Mouse (Mus musculus) WW6 (cell line): ENCODE data around the gene Grb10.
A peak's percentile ranks its signal among the peaks of the same experiment; 100 is the strongest.

Experiments
- DNase-seq: peaks from one replicate; pipeline ENCODE4 v3.0.0-alpha.2; 2013; ENCODE audit warnings: low read depth, low spot score

The Grb10 gene

DNA sequence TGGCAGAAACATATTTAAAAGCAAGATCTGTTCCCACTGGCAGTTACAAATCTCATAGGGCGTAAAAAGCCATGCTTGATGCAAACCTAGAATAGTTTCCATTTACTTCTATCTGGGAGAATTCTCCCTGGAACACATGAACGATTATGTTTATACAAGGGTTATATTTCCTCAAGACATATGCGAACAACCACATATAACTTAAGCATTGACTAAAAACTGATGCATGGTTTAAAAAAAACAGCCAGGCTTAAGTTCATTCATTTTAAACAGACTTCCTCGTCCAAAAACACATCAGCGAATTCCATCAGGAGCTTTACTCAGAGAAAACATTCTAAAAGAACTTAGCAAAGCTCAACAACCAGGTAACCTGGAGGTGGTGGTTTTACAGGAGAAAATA is 90.6 kb downstream of the Grb10 start:
- no peak for DNase-seq

DNA sequence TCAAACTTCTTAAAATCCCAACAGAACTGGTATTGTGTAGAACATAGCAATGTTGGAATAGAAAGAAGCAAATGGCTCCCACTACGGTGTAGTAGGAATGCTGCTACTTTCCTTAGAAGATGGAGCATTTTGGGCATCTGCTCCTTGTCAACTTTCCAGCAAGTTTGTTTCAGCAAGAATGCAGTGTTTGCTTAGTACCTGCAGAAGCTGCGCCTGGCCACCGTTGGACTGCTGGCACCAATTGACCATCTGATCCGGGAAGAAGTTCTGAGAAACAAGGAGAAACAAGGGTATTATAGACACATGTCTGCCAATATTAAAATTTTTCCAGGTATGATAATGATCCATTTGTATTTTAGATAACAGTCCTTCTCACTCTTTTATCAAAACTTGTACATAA is 92.7 kb downstream of the Grb10 start:
- DNase-seq = no peak

DNA sequence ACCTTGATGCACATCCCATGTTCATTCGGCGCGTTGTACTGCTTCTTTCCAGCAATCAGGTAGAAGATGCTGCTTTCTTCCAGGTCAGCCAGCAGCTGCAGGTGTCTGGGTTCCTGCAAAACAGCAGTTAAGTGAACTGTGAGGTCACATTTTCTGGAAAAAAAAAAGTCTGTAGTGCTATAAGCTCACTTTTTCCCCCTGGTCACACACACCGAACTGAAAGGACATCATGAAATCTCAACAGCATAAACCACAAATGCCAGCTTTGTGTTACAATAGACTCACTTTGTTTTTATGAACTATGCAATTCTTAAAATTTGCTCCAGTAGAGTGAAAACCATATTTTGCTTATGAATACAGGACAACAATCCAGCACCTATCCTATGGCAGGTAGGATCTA is 93.7 kb downstream of the Grb10 start:
- no peak for DNase-seq

DNA sequence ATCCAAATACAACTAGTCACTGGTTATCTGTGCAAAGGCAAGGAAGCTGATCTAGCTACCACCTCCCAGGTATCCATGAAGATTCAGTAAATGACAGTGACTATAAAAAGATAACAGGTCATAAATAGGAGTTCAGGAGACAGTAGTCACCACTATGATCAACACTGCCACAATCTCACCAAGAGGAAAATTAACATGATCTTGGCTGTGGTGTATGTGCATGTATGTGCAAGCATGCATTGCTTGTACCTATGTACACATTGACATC is 94.5 kb downstream of the Grb10 start:
- DNase-seq = no peak

DNA sequence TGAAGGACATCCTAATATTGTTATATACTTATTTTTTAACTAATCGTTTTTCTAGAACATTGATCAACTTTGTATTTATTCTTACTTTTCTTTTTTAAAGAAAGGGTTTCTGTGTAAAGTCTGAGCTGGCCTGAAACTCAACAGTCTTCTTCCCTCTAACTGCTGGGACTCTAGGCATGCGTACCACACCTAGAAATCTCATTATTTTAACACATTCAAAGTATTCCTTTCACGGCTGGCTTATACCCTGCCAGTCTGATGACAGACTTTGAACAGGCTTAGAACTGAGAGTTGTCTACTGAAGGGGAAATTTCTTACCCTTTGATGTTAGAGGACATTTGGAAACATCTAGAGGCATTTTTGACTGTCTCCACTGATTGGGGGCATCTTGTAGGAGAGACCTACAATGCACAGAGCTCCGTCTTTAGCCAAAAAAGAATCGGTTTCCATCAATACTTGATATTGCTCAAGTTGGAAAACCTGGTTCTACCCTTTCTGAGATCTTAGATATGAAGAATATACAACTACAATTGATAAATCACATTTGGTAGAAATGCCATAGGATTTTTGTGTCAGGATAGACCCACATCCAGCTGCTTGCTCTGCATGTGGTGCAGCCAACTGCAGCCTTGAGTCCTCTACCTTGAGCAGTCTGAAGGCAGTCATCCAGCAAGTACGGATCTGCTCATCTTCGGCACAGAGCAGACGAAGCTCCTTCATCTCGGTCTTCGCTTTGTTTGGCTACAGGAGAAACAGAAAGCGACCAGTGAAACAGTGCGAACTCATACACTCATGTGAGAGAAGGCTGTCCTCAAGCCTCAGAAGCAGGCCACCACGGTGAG is 95.0 kb downstream of the Grb10 start:
- DNase-seq = no peak

DNA sequence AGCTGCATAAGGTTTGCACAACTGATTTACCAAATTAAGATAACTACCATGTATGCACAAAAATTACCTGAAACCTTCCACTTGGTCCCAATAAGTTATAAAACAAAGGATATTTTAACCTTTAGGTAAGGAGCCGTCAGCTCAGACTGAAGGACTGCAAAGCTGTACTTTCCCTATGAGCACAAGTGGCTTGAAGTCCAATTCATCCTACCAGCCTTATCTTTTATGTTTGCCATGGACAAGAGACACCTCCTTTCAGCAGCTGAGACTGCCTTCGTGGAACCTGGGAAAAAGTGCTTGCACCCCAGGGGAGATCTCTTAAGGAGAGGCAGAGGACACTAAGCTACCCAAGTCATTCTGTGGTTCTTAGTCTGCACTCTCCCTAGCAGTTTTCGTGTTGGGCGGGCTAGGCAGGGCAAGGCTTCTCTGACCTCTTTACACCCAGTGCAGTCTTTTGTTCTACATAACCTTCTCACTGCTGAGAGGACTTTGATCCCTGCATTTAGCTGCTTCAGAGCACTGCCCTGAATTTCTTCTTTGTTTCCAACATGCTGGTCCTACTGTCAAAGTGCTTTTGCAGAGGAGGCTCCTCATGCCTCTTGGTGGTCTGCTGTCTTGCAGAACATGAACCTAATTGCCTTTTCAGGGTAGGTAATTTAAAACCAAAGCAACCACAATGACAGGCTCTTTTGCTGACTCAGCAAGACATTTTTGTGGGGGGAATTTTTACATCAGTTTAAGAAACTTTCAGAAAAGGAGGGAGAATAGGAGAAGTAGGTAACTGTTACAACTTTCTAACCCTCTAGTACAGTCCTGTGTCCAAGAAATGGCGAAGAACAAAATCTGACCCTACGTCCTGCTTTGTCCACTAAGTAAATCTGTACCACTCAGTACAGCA is 95.9 kb downstream of the Grb10 start:
- peak; percentile 55 for DNase-seq

DNA sequence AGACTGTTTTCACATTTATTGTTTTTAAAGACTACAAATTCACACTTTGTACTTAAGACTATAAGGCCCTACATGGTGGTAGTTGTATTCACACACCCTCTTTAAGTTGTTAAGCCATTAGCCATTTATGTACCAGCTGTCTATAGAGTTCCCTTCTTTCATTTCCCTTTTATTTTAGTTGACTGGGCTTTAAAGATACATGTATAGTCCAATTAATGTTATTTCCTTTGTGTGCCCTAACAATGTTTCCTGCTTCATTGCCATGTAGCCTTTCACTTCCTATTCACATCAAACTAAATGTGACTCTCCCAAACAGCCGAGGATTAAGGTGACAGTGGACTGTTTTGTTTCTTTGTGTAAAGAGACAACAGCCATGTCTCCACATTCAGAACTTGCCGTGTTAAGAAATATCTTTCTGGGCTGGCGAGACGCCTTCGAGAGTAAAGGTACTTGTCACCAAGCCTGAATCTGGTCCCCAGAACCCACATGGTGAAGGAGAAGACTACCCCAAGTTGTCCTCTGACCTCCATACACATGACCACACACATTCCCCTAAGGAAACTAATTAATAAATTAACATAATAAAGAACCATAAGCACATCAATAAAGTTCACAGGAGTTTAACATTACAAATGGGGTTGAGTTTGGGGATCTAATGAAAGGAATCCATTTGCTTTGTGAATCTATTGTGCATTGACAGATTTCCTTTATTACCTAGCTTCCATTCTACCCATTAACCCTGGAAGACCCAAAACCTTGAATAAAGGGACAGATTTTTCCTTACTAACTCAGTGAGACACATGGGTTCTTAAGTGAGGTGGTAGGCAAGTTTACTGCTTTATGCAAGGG is 97.4 kb downstream of the Grb10 start:
- no peak for DNase-seq

DNA sequence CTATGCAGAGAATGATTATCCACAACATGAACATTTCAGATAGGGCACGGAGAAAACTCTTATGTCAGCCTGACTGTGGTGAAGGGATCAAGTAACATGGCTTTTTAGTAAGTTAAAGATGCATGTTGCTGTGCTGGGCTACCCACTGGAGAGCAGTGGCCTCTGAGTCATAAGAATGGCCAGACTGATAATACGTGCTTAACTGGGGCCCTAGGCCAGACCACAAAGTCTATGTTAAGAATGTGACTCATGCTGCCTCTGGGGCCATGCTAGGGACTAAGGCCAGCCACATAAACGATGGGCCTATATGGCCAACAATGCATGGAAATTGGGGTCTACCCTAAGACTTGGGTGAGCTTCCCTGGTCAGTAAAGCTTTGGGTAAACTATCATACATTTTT is 98.9 kb downstream of the Grb10 start:
- DNase-seq = no peak

DNA sequence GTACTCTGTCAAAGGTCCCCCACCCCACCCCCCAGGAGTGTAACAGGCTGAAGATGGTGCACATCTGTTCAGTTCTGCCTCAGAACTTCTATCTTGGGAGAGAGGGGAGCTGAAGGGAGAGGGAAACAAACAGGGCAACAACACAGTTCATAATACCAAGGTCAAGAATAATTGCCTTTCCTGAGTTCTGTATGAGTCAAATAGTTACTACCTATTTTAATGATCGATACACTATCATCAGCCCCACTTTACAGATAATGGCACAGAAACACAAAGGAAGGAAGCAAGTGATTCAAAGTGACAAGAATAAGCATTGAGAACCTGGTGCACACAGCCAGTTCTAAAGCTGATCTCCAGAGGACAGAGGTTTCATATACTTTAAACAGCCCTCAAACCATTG is 99.9 kb downstream of the Grb10 start:
- no peak for DNase-seq

DNA sequence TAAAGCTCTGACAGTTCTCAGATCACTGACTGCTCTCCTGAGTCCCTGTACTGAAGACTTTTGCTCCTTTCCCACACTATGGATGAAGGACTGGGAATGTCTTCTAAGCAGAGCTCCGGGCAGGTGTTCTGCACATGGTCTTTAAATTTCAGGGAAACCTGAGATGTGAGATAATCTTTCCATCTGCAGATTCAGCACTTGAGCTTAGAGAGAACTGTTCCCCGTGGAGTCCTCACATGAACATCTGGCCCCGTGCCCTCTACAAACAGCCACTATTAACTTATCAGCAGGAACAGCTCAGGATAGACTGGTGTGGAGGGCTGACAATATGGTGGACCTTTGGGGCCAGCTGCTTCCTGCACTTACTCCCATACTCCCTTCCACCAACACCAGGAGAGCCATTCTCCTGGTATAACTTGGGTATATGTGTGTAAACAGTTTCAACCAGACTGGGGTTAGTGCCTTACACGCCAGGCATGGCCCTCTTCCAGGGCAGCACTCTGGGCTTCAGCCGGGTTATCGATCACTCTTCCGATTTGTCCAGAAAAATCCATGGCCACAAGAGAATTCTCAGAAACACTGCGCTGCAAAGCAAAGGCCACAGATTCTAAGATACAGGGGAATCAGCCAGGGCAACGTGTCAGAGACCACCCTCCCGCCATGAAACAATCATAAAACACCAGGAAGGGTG is 101.0 kb downstream of the Grb10 start:
- DNase-seq = no peak

DNA sequence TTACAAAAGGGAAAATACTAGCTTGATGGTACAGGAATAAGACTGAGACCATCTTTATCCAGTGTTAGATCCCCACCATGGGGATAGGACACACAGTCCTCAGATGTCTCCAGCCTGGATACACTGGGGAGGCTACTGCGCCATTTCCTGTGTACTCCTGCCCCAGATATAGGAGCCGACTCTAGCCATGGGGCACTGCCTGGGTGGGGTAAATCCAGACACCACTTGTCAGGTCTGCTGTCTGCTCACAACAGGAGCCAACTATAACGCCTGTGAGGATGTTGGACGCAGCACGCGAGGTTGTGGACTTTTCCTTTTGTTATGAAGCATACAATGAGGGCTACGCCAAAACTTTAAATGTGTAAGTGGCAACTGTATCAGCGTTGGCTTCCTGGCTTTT is 103.7 kb downstream of the Grb10 start:
- no peak for DNase-seq

DNA sequence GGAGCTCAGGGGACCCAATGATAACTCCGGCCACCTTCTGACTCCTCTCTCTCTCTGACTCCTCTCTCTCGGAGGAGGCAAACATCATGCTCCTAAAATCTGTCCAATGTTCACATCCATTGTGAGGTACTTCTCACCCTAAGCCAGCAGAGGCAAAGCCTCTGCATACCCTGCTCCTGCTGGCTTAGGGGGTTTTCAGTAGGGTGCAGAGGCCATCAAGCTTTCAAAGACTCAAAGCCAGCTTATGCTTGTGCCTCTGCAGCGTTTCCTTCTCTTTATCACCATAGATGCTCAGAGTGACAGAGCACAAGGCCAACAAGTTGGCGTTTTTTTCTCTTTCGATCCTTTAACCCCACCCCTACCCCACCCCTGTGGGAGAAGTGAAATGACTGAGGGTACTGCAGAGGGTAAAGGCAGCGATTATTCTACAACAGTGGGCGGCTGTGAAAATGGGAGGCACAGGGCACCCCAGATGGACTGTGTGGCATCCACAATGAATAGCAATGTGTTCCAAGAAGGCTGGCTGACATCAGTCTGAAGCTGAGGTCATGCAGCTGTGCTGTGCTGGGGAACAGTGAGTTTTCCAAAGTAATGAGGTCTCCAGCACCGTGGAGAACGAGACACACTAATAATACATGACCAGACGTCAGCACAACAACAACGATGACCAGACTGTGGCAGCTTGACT is 106.2 kb downstream of the Grb10 start:
- DNase-seq = no peak

DNA sequence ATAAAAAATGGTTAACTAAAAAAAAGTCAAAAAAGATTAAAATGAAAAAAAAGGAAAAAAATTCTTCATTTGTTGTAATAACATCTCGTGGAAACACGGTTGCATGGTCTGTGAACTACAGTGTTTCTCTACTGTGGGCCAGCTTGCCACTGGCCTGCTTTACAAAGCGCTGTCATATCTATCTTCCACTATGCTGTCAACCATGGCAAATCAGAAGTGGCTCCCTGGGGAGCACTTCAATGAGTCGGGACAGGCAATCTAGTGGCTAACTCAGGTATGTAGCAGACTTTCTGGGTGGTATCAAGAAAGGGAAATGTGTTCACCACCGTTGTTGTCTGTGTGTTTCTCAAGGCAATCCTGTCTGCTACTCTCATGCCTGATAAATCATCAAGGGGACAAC is 106.8 kb downstream of the Grb10 start:
- no peak for DNase-seq

DNA sequence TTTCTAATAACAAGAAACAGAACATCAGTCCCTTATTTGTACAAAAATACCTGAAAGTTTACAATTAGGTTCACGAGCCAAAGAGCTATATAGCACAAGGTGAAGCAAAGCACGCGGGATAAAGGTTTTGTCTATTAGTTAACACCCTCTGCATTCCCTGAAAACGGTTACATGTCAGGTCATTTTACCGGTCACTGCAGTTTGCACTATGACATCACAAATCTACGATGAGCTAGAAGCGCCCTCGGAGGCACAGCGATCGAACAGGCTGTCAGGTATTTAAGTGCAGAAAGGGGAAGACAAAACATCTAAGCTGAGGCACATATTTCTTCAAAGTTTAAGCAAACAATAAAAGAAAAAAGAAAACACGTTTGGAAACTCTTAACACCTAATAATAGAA is 108.0 kb downstream of the Grb10 start:
- DNase-seq = no peak

DNA sequence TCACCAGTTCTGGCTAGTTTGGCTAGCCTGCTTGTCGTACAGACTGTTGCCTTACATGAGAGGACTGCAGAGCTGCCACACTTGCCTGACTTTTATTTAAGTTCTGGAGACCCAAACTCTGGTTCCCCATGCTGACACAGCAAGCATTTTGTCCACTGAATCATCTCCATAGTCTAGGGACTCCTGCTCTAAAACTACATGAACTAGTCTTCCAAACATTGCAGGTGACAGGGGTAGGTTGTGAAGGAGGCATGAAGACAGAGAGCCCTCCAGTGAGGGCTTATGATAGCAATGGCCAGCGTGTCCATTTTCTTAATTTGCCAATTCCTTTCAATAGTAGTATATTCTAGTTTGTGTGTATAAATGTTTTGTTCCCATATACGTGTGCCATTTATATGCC is 109.4 kb downstream of the Grb10 start:
- no peak for DNase-seq

DNA sequence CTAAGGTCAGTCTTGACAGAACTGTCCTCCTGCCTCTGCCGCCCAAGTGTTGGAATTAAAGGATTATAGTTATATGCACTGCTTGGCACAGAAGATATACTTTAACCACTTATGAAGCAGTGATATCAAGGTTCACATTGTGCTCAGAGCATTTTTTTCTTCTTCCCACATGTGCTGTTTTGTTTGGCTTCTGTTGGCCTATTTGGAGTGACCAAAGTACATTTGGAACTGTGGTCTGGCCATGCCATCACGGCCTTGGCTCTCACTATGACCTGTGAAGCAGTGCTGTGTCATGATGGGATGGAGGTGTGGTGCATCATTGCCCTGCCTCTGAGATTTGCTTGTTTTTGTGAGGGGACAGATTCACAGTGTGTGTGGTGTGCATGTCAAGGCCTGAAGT is 109.9 kb downstream of the Grb10 start:
- DNase-seq = no peak

DNA sequence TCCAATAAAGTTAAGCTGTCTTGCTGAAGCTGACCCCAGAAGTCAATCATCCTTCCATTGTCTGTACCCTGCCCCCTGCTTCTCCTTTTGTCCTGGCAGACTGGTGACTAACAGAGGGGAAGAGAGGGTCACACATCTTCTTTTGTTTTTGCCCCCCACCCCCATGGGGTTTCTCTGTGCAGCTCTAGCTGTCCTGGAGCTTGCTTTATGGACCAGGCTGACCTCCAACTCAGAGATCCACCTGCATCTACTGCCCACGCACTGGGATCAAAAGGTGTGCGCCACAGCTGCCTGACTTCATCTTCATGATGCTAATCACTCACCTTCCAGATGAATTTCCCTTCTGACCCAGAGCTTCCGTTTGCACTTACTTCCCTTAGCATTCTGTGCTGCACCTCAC is 114.6 kb downstream of the Grb10 start:
- DNase-seq = no peak

DNA sequence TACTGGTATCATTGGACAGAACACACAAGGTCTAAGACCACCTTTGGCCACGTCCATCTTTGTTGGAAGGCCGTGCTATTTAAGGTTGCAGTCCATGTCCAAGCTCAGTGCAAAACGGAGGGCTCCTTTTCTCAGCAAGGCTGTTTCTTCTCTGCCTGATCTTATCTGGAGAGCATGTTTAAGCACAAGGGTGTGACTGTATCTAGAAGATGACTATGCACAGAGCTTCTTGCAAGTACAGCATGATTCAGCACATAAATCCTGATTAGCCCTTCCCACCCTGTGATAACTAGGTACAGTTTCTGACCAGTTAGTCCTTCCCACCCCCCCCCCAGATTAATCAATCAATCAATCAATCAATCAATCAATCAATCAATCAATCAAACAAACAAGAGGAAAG is 115.1 kb downstream of the Grb10 start:
- no peak for DNase-seq

DNA sequence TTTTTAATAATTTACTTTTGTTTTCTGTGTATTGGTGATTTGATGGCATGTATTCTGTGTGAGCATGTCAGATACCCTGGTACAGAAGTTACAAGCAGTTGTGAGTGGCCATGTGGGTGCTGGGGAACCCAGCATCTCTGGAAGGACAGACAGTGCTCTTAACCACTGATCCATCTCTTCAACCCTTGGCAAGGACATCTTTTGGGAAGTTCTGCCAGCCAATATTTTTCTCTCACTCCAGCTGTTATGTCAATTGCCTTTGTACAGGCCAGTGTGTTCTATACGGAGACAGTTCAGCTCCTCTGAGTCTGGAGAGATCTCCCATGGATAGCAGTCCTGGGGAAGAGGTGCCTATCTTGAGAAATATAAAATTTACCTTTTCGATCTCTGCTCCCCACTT is 116.4 kb downstream of the Grb10 start:
- DNase-seq = no peak

DNA sequence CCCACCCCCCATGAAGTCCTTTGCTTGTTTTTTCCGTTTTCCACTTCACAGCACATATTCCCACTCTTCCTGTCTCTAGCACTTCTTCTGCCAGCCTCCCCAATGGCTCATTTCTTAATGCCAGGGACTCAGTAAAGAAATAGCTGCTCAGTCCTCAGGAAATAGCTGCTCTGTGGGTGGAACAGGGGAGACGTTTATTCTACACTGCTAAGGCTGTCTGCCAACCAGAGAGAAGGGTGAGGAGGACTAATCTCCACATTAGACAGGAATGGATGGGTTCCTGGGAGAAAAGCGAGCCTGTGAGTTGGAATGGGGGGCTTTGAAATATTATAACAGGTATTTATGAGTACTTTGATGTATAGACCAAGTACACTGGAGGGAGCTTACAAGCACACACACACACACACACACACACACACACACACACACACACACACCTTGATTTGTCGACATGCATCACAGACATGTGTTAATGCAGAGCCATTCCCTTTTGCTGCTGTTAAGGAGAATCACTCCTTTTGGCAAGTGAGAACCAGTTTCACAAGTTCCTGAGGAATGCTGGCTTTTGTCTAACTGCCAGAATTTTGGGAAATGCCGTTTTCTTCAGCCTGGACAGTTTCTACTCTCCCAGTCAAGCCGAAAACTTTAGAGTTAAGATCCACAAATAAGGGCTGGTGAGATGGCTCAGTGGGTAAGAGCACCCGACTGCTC is 130.6 kb downstream of the Grb10 start:
- DNase-seq = no peak
